ENCODE assay signal across 8 mouse cellular contexts in genomic region chr11:31948462-31949330, GRCm38 (mm10). TPM values are rescaled to one million over a fixed set of nuclear protein-coding genes. Genes with fewer than 3 reads are reported as not detected.
A peak's percentile ranks its signal among the peaks of the same experiment; 100 is the strongest.
DNase-seq lines count a peak whose midpoint lies in the region; ATAC-seq and TF ChIP-seq lines count a peak whose summit lies in the region.

No protein-coding gene starts in this region.

- peaks cover 0 to 2% of the 10 kb centered on the region in 2 experiments; a peak in 1 of 4 replicates for H3K36me3 ChIP-seq in MEL (ENCODE audit: control insufficient read depth in 1 of 2, insufficient read depth in 2 of 2, low read length in 2 of 2)
- H3K36me3 ChIP-seq in limb, embryonic 13.5 days = no peaks in the 10 kb centered on the region
- H3K36me3 ChIP-seq in neural tube, embryonic 15.5 days = no peaks in the 10 kb centered on the region

- H3K4me3 ChIP-seq in MEL (ENCODE audit: control insufficient read depth in 1 of 2, insufficient read depth in 1 of 2, low read depth in 2 of 2, low read length in 2 of 2) = peak overlapping the region; percentile 50 to 56
- peak overlapping the region; percentile 41 for H3K4me3 ChIP-seq in limb, embryonic 13.5 days
- peak overlapping the region; percentile 50 for H3K4me3 ChIP-seq in neural tube, embryonic 15.5 days (replicated peaks)

- no peak for TF ChIP-seq EP300 in MEL (IDR thresholded peaks at IDR 0.05; ENCODE audit: low read depth in 1 of 2, low read length in 2 of 2)

- no peaks in the 10 kb centered on the region for H3K9me3 ChIP-seq in MEL (replicated peaks; ENCODE audit: insufficient read depth, low read length)
- H3K9me3 ChIP-seq in limb, embryonic 13.5 days = peaks cover 4% of the 10 kb centered on the region; the same call in 1 of the 2 replicates
- H3K9me3 ChIP-seq in neural tube, embryonic 15.5 days (replicated peaks) = no peaks in the 10 kb centered on the region

- peaks cover 3 to 8% of the 10 kb centered on the region in 2 experiments for H3K27me3 ChIP-seq in MEL (ENCODE audit: control insufficient read depth in 1 of 2, insufficient read depth in 2 of 2, low read length in 2 of 2)
- peaks cover 24% of the 10 kb centered on the region; the same call in 1 of the 2 replicates for H3K27me3 ChIP-seq in limb, embryonic 13.5 days
- no peaks in the 10 kb centered on the region for H3K27me3 ChIP-seq in neural tube, embryonic 15.5 days (replicated peaks)

- H3K27ac ChIP-seq in MEL (ENCODE audit: control insufficient read depth, low read depth, low read length) = peak overlapping the region; percentile 9
- no peak overlapping the region for H3K27ac ChIP-seq in limb, embryonic 13.5 days
- H3K27ac ChIP-seq in neural tube, embryonic 15.5 days (replicated peaks) = peak overlapping the region; percentile 43; the same call in 1 of the 2 replicates

- peak; percentile 59 for DNase-seq in layer of hippocampus, adult 9-11 months
- no peak for DNase-seq in layer of hippocampus, adult 8-10 months (ENCODE audit: low spot score in 2 of 2)
- DNase-seq in MEL (ENCODE audit: low read depth, low spot score) = peak; percentile 77
- DNase-seq in cerebellum, postnatal 36 days = no peak
- no peak for DNase-seq in urinary bladder, postnatal 36 days (ENCODE audit: low spot score in 2 of 2)

- ATAC-seq in erythroid progenitor cell, adult 5-6 weeks (replicated peaks; ENCODE audit: low FRiP score, poor library complexity, severe bottlenecking) = peak; percentile 44
- peak; percentile 44; the same call in 1 of the 2 replicates for ATAC-seq in limb, embryonic 13.5 days (ENCODE audit: low FRiP score, low read depth)
- peak; percentile 67 for ATAC-seq in neural tube, embryonic 15.5 days (ENCODE audit: low FRiP score)

- no peak; the same call in 1 of the 2 replicates for TF ChIP-seq RAD21 in MEL (IDR thresholded peaks at IDR 0.05; ENCODE audit: low read depth, low read length)

- H3K79me2 ChIP-seq in MEL (ENCODE audit: control insufficient read depth, insufficient read depth, low read length, poor library complexity) = no peaks in the 10 kb centered on the region

- peak overlapping the region; percentile 48 for H3K9ac ChIP-seq in MEL (ENCODE audit: control insufficient read depth, low read depth, low read length, poor library complexity, severe bottlenecking)
- no peak overlapping the region for H3K9ac ChIP-seq in limb, embryonic 13.5 days
- peak overlapping the region; percentile 40 for H3K9ac ChIP-seq in neural tube, embryonic 15.5 days (replicated peaks)

- peak overlapping the region; percentile 65 for H3K4me2 ChIP-seq in limb, embryonic 13.5 days (replicated peaks)
- H3K4me2 ChIP-seq in neural tube, embryonic 15.5 days = peak overlapping the region; percentile 76

- no peak for TF ChIP-seq POLR2A in MEL (IDR thresholded peaks at IDR 0.05; ENCODE audit: control insufficient read depth in 1 of 2, insufficient read depth in 1 of 2, low read depth in 1 of 2, low read length in 2 of 2, poor library complexity in 1 of 2)

- TF ChIP-seq CTCF in MEL (IDR thresholded peaks at IDR 0.05 in 2 of 3, conservative IDR thresholded peaks at IDR 0.05 in 1 of 3; ENCODE audit: control insufficient read depth in 1 of 3, insufficient read depth in 1 of 3, low read depth in 2 of 3, low read length in 3 of 3, poor library complexity in 1 of 3, severe bottlenecking in 1 of 3) = no peak

- peaks cover 0 to 6% of the 10 kb centered on the region in 2 experiments; a peak in 2 of 4 replicates for H3K4me1 ChIP-seq in MEL (ENCODE audit: control insufficient read depth in 1 of 2, insufficient read depth in 2 of 2, low read length in 2 of 2)
- H3K4me1 ChIP-seq in limb, embryonic 13.5 days = peaks cover 11% of the 10 kb centered on the region
- H3K4me1 ChIP-seq in neural tube, embryonic 15.5 days = peaks cover 17% of the 10 kb centered on the region

- WGBS in limb, embryonic 13.5 days = 20% methylated on average over 15 of the region's 15 CpGs
- 12% methylated on average over 15 of the region's 15 CpGs for WGBS in neural tube, embryonic 15.5 days

TF ChIP-seq in MEL, 35 proteins besides CTCF, POLR2A, EP300 and RAD21:
- TF ChIP-seq MAX (IDR thresholded peaks at IDR 0.05; ENCODE audit: low read length) = peak; percentile 63; the same call in 1 of the 2 replicates
- no peak for TF ChIP-seq ZMIZ1 (IDR thresholded peaks at IDR 0.05; ENCODE audit: low read depth, low read length)
- TF ChIP-seq GATA1 (IDR thresholded peaks at IDR 0.05; ENCODE audit: low read depth, low read length) = peak; percentile 65
- no peak for TF ChIP-seq UBTF (IDR thresholded peaks at IDR 0.05; ENCODE audit: borderline replicate concordance, insufficient read depth, low read depth, low read length)
- TF ChIP-seq CHD1 (IDR thresholded peaks at IDR 0.05; ENCODE audit: low read depth, low read length) = no peak
- no peak for TF ChIP-seq POLR2AphosphoS5 (IDR thresholded peaks at IDR 0.05; ENCODE audit: borderline replicate concordance, low read depth, low read length)
- no peak for TF ChIP-seq KAT2A (conservative IDR thresholded peaks at IDR 0.05; ENCODE audit: low read depth, low read length)
- TF ChIP-seq MEF2A (IDR thresholded peaks at IDR 0.05; ENCODE audit: extremely low read depth, insufficient replicate concordance, low read depth, low read length, poor library complexity, severe bottlenecking) = no peak
- TF ChIP-seq ZNF384 (IDR thresholded peaks at IDR 0.05; ENCODE audit: low read depth, low read length) = no peak
- no peak for TF ChIP-seq USF1 (IDR thresholded peaks at IDR 0.05; ENCODE audit: low read depth, low read length)
- TF ChIP-seq ZC3H11A (IDR thresholded peaks at IDR 0.05; ENCODE audit: low read depth, low read length) = no peak
- TF ChIP-seq GABPA (IDR thresholded peaks at IDR 0.05; ENCODE audit: low read depth, low read length) = no peak
- peak; percentile 58 for TF ChIP-seq MXI1 (IDR thresholded peaks at IDR 0.05; ENCODE audit: low read depth, low read length)
- 0 out of 2 replicates have a peak, but pooled peaks have one; percentile 27 for TF ChIP-seq TBP (IDR thresholded peaks at IDR 0.05; ENCODE audit: low read depth, low read length)
- TF ChIP-seq NRF1 (IDR thresholded peaks at IDR 0.05; ENCODE audit: insufficient read depth, low read depth, low read length, poor library complexity, severe bottlenecking) = no peak
- peak; percentile 85 for TF ChIP-seq MAZ (IDR thresholded peaks at IDR 0.05; ENCODE audit: low read depth, low read length)

RNA-seq across cellular contexts. Expression of gene 4930524B15Rik, which starts 16.7 kb away (rescaled TPM):
- total RNA-seq in layer of hippocampus, adult 8-10 months (2022) = under 1 TPM in 2 of 4 experiments, not detected in 2; 0.16 to 0.22 TPM
- total RNA-seq in MEL (2012; rRNA removed) = not detected in 2 replicates
- polyA plus RNA-seq in MEL (2012; ENCODE audit: insufficient read depth in 1 of 2, insufficient read length in 2 of 2, low read depth in 1 of 2, low replicate concordance in 2 of 2, missing spikeins in 1 of 2) = under 1 TPM in 1 of 2 experiments, not detected in 1; 0.03 TPM
- not detected in 2 replicates for total RNA-seq in erythroid progenitor cell, adult 5-6 weeks (2015; ENCODE audit: low replicate concordance)
- not detected in 2 replicates for total RNA-seq in erythroid progenitor cell, adult 5-6 weeks (2017; ENCODE audit: low replicate concordance)
- polyA plus RNA-seq in limb, embryonic 13.5 days (2015; fragmentation: Nextera tagmentation; extraction: Ambion mirVana) = 0.23 and 0.40 TPM in 2 replicates
- 0.22 and 0.29 TPM in 2 replicates for polyA plus RNA-seq in neural tube, embryonic 15.5 days (2015; fragmentation: Nextera tagmentation; extraction: Ambion mirVana)

RNA-seq across cellular contexts. Expression of gene Nsg2, which starts 51.6 kb away (rescaled TPM):
- 100 to 1,000 TPM; 635 to 719 (median 677) TPM for total RNA-seq in layer of hippocampus, adult 8-10 months (2022)
- total RNA-seq in MEL (2012; rRNA removed) = not detected in 2 replicates
- not detected for polyA plus RNA-seq in MEL (2012; ENCODE audit: insufficient read depth in 1 of 2, insufficient read length in 2 of 2, low read depth in 1 of 2, low replicate concordance in 2 of 2, missing spikeins in 1 of 2)
- 0.72 TPM in 1 of 2 replicates, not detected in the other for total RNA-seq in erythroid progenitor cell, adult 5-6 weeks (2015; ENCODE audit: low replicate concordance)
- 0.90 TPM in 1 of 2 replicates, not detected in the other for total RNA-seq in erythroid progenitor cell, adult 5-6 weeks (2017; ENCODE audit: low replicate concordance)
- polyA plus RNA-seq in limb, embryonic 13.5 days (2015; fragmentation: Nextera tagmentation; extraction: Ambion mirVana) = 7.6 and 7.9 TPM in 2 replicates
- polyA plus RNA-seq in neural tube, embryonic 15.5 days (2015; fragmentation: Nextera tagmentation; extraction: Ambion mirVana) = 394 and 482 TPM in 2 replicates

Comparison
In these comparisons a context has a peak if more than half of its experiments do, and no peak if none do; other contexts are left out.
1. DNase-seq: peak in layer of hippocampus, adult 9-11 months (single experiment) and MEL (single experiment); none in layer of hippocampus, adult 8-10 months (0 of 2), cerebellum, postnatal 36 days (0 of 2) and urinary bladder, postnatal 36 days (0 of 2).
2. RNA of gene Nsg2, which starts 51.6 kb away (total RNA-seq): 635 to 719 TPM in layer of hippocampus, adult 8-10 months; not detected in MEL and 0.72 to 0.90 TPM in erythroid progenitor cell, adult 5-6 weeks; every median in the first group is over 100 times any median in the second.
3. Peak in every context shown above with its lines, with median percentiles within 50 percentile points of each other: H3K4me3 ChIP-seq and ATAC-seq.